Mouse (Mus musculus) ovary, postnatal 10 days (tissue): ENCODE data around the gene Snx17.

ENCODE experiments used
- DNase-seq: peaks from one replicate; pipeline ENCODE4 v3.0.0; 2022; ENCODE audit warnings: low spot score

Snx17 gene

GRCm38 (mm10) chr5:31240637-31241521 lies 47.9 kb downstream of the Snx17 start, which contains the start of the genes Nrbp1 and Gm9970:
TSS of gene Nrbp1 (plus strand) at chr5:31240864.
TSS of gene Gm9970 (minus strand) at chr5:31241232.
- peak; percentile 90 for DNase-seq

GRCm38 (mm10) chr5:31241522-31242034 lies 48.6 kb downstream of the Snx17 start:
- DNase-seq, result no peak

GRCm38 (mm10) chr5:31242191-31242590 lies 49.2 kb downstream of the Snx17 start:
- no peak for DNase-seq
